Mouse (Mus musculus): ENCODE measurements at regions not wholly inside any gene's neighbourhood (a gene's known extent, or its start where the extent isn't known, plus 50 kb on each side); places are given as distances from the start of the nearest gene placed in this dataset.

GRCm38 (mm10) chr6:121533521-121533920 is 60.0 kb upstream of the Iqsec3 start:
- TF ChIP-seq EP300 (IDR thresholded peaks at IDR 0.05; ENCODE audit: low read depth in 1 of 2, low read length in 2 of 2) (no peak), GABPA (IDR thresholded peaks at IDR 0.05; ENCODE audit: low read depth, low read length) (no peak), RCOR1 (IDR thresholded peaks at IDR 0.05; ENCODE audit: low read depth, low read length) (no peak)

Measured in MEL (cell line).